In the genomic region with DNA sequence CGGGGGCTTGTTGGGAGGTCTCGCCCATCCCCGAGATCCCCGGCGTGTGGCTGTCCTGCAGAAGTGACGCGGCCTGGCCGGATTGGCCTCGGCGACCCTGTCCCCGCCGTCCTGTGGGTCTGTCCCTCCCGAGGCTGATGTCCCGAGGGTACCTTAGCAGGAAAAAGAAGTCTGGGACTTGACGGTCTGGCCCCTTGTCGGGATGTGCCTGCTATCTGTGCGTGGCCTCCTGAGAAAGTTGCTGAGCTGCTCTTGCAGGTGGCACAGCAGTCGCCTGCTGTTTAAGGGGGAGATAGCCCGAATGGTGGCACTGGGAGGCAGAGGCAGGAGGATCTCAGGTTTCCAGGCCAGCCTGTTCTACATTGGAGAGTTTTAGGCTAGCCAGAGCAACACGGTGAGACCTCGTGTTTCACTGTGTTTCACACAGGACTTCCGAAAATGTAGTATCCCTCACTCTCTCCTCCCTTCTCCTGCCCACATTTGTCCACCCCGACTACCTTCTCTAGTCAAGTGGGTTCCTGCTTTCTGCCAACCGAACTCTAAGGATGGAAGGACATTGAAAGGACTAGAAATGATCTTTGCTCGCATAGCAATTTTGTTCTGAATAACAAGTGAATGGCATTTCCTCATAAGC, we compare ENCODE assay signal across 8 mouse cellular contexts. TPM values are rescaled to one million over a fixed set of nuclear protein-coding genes. Genes with fewer than 3 reads are reported as not detected.
DNase-seq lines count a peak whose midpoint lies in the region; ATAC-seq and TF ChIP-seq lines count a peak whose summit lies in the region.

No protein-coding gene starts in this region.

- no peaks in the 10 kb centered on the region for H3K27me3 ChIP-seq in spleen, adult 2 months (ENCODE audit: control insufficient read depth, insufficient read depth, low read length)
- no peaks in the 10 kb centered on the region for H3K27me3 ChIP-seq in limb, embryonic 15.5 days
- no peaks in the 10 kb centered on the region for H3K27me3 ChIP-seq in stomach, embryonic 15.5 days (replicated peaks)

- TF ChIP-seq POLR2A in spleen, adult 2 months (IDR thresholded peaks at IDR 0.05; ENCODE audit: low read depth, low read length), result no peak

- 17% methylated on average over 25 of the region's 25 CpGs for WGBS in spleen, adult 2 months
- WGBS in limb, embryonic 15.5 days, result 24% methylated on average over 25 of the region's 25 CpGs
- WGBS in stomach, embryonic 15.5 days, result 22% methylated on average over 25 of the region's 25 CpGs

- peak overlapping the region; percentile 68 for H3K9ac ChIP-seq in limb, embryonic 15.5 days
- H3K9ac ChIP-seq in stomach, embryonic 15.5 days, result peak overlapping the region; percentile 55

- no peak for TF ChIP-seq CTCF in spleen, adult 2 months (IDR thresholded peaks at IDR 0.05; ENCODE audit: extremely low read depth, insufficient read depth, insufficient read length, insufficient replicate concordance)

- DNase-seq in spleen, adult 2 months (ENCODE audit: low read depth in 1 of 2, low spot score in 2 of 2), result no peak
- DNase-seq in spleen, postnatal 10 days (ENCODE audit: low spot score in 2 of 2), result no peak
- no peak for DNase-seq in cerebellum, adult 9-10 months
- DNase-seq in cerebellum, adult 8-10 months, result no peak
- no peak for DNase-seq in adrenal gland, adult (ENCODE audit: inconsistent age in 2 of 2, low spot score in 1 of 2)

- H3K4me1 ChIP-seq in spleen, adult 2 months (ENCODE audit: control insufficient read depth, insufficient read depth, insufficient read length), result peaks cover 5% of the 10 kb centered on the region
- H3K4me1 ChIP-seq in limb, embryonic 15.5 days, result no peaks in the 10 kb centered on the region; the same call in 1 of the 2 replicates
- H3K4me1 ChIP-seq in stomach, embryonic 15.5 days, result 0 out of 2 replicates have a peak, but pooled peaks cover 5% of the 10 kb centered on the region

- H3K9me3 ChIP-seq in limb, embryonic 15.5 days, result no peaks in the 10 kb centered on the region
- no peaks in the 10 kb centered on the region for H3K9me3 ChIP-seq in stomach, embryonic 15.5 days

- H3K4me2 ChIP-seq in limb, embryonic 15.5 days, result peak overlapping the region; percentile 79
- H3K4me2 ChIP-seq in stomach, embryonic 15.5 days, result peak overlapping the region; percentile 89

- H3K4me3 ChIP-seq in spleen, adult 2 months (ENCODE audit: extremely low read depth, insufficient read depth, insufficient read length), result peak overlapping the region; percentile 64
- H3K4me3 ChIP-seq in limb, embryonic 15.5 days, result peak overlapping the region; percentile 55
- peak overlapping the region; percentile 71 for H3K4me3 ChIP-seq in stomach, embryonic 15.5 days (replicated peaks)

- H3K36me3 ChIP-seq in spleen, adult 2 months (ENCODE audit: control insufficient read depth, insufficient read depth, low read length), result peaks cover 1% of the 10 kb centered on the region; the same call in 1 of the 2 replicates
- H3K36me3 ChIP-seq in limb, embryonic 15.5 days, result peaks cover 9% of the 10 kb centered on the region; the same call in 1 of the 2 replicates
- no peaks in the 10 kb centered on the region for H3K36me3 ChIP-seq in stomach, embryonic 15.5 days

- H3K27ac ChIP-seq in spleen, adult 2 months (ENCODE audit: insufficient read depth, low read length), result no peak overlapping the region; the same call in 1 of the 2 replicates
- H3K27ac ChIP-seq in limb, embryonic 15.5 days, result peak overlapping the region; percentile 70
- H3K27ac ChIP-seq in stomach, embryonic 15.5 days, result peak overlapping the region; percentile 19; the same call in 1 of the 2 replicates

- peak; percentile 62 for ATAC-seq in erythroblast, adult 5-6 weeks (replicated peaks; ENCODE audit: low FRiP score, poor library complexity, severe bottlenecking)
- peak; percentile 18; the same call in 1 of the 2 replicates for ATAC-seq in limb, embryonic 15.5 days (ENCODE audit: insufficient number of reproducible peaks, low FRiP score, low TSS enrichment, low read depth)
- ATAC-seq in stomach, embryonic 15.5 days (ENCODE audit: insufficient read depth, low FRiP score, low read depth), result peak; percentile 12; the same call in 1 of the 2 replicates

RNA-seq across cellular contexts. Expression of gene Alg6, which starts 0.4 kb away (rescaled TPM):
- 1.2 and 1.3 TPM in 2 replicates for polyA plus RNA-seq in spleen, adult 2 months (2012; rRNA removed)
- total RNA-seq in erythroblast, adult 5-6 weeks (2015; ENCODE audit: low replicate concordance), result 7.1 and 25.0 TPM in 2 replicates
- 3.9 and 6.6 TPM in 2 replicates for total RNA-seq in erythroblast, adult 5-6 weeks (2017; ENCODE audit: low replicate concordance)
- polyA plus RNA-seq in limb, embryonic 15.5 days (2015; fragmentation: Nextera tagmentation; extraction: Ambion mirVana), result 17.0 and 17.9 TPM in 2 replicates
- polyA plus RNA-seq in stomach, embryonic 15.5 days (2015; fragmentation: Nextera tagmentation; extraction: Ambion mirVana), result 19.3 and 23.0 TPM in 2 replicates

RNA-seq across cellular contexts. Expression of gene Foxd3, which starts 59.8 kb away (rescaled TPM):
- 0.25 and 0.33 TPM in 2 replicates for polyA plus RNA-seq in spleen, adult 2 months (2012; rRNA removed)
- total RNA-seq in erythroblast, adult 5-6 weeks (2015; ENCODE audit: low replicate concordance), result not detected in 2 replicates
- not detected in 2 replicates for total RNA-seq in erythroblast, adult 5-6 weeks (2017; ENCODE audit: low replicate concordance)
- polyA plus RNA-seq in limb, embryonic 15.5 days (2015; fragmentation: Nextera tagmentation; extraction: Ambion mirVana), result 0.72 and 1.1 TPM in 2 replicates
- 1.4 TPM in 2 replicates for polyA plus RNA-seq in stomach, embryonic 15.5 days (2015; fragmentation: Nextera tagmentation; extraction: Ambion mirVana)

Comparison
In these comparisons a context has a peak if more than half of its experiments do, and no peak if none do; other contexts are left out.
1. ATAC-seq: peak in every context shown above with its lines; median percentile 62 in erythroblast, adult 5-6 weeks; 18 in limb, embryonic 15.5 days; 12 in stomach, embryonic 15.5 days.